Mouse (Mus musculus) ES-E14 (cell line): ENCODE results near the gene Adamts10. TPM values are rescaled to one million over a fixed set of nuclear protein-coding genes. Genes with fewer than 3 reads are reported as not detected.

Source experiments
- DNase-seq: peaks from one replicate; pipeline ENCODE4 v3.0.0-alpha.2; 2013; ENCODE audit warnings: low read depth, low spot score
- H3K27ac ChIP-seq: 2 replicates; pipeline ENCODE4 v1.5.1; 2012; ENCODE audit warnings: low read depth, mild to moderate bottlenecking, low read length, moderate library complexity, mixed read lengths; ENCODE audit not compliant: poor library complexity, insufficient read depth, severe bottlenecking
- H3K36me3 ChIP-seq: 2 replicates; pipeline ENCODE4 v1.6.1; 2012; ENCODE audit warnings: mild to moderate bottlenecking, low read length, moderate library complexity, mixed read lengths; ENCODE audit not compliant: control insufficient read depth, poor library complexity, insufficient read depth, severe bottlenecking
- H3K4me1 ChIP-seq, 2 experiments: fragments of 150-350 bp in 1 of 2; sonication (generic) in 1 of 2; 2 replicates each; pipeline ENCODE4 v1.6.1; 2012; ENCODE audit warnings: low read length in 2 of 2, mild to moderate bottlenecking in 1 of 2, mixed read lengths in 1 of 2; ENCODE audit not compliant: control insufficient read depth in 2 of 2, insufficient read depth in 2 of 2, poor library complexity in 1 of 2
- H3K4me3 ChIP-seq, 2 experiments: fragments of 150-350 bp in 1 of 2; sonication (generic) in 1 of 2; 2 replicates each; pipeline ENCODE4 v1.5.1; 2012; ENCODE audit warnings: low read length in 2 of 2, low read depth in 1 of 2, mild to moderate bottlenecking in 1 of 2, mixed read lengths in 1 of 2; ENCODE audit not compliant: insufficient read depth in 1 of 2, poor library complexity in 1 of 2, severe bottlenecking in 1 of 2
- H3K9ac ChIP-seq: 2 replicates; pipeline ENCODE4 v1.6.1; 2012; ENCODE audit warnings: low read depth, mild to moderate bottlenecking, low read length, mixed read lengths; ENCODE audit not compliant: poor library complexity, insufficient read depth, severe bottlenecking
- H3K9me3 ChIP-seq: fragments of 150-350 bp; sonication (generic); 2 replicates; pipeline ENCODE4 v1.6.1; 2012; ENCODE audit warnings: low read depth, mild to moderate bottlenecking, low read length; ENCODE audit not compliant: control insufficient read depth, insufficient read depth
- CHD2 ChIP-seq: IDR thresholded peaks from 2 replicates; pipeline ENCODE4 v1.6.1; 2014; ENCODE audit warnings: mild to moderate bottlenecking, low read depth, low read length, inconsistent platforms
- HCFC1 ChIP-seq: IDR thresholded peaks from 2 replicates; pipeline ENCODE4 v1.6.1; 2012; ENCODE audit warnings: low read length, inconsistent platforms, borderline replicate concordance; ENCODE audit not compliant: insufficient read depth
- MAFK ChIP-seq: IDR thresholded peaks from 2 replicates; pipeline ENCODE4 v1.6.1; 2014; ENCODE audit warnings: mild to moderate bottlenecking, low read depth, low read length, inconsistent platforms; ENCODE audit not compliant: insufficient read depth
- ZC3H11A ChIP-seq: IDR thresholded peaks from 2 replicates; pipeline ENCODE4 v1.6.1; 2012; ENCODE audit warnings: low read depth, mild to moderate bottlenecking, inconsistent platforms, low read length, borderline replicate concordance
- ZNF384 ChIP-seq: IDR thresholded peaks from 2 replicates; pipeline ENCODE4 v1.6.1; 2012; ENCODE audit warnings: low read depth, low read length, inconsistent platforms
- in situ Hi-C, 2 experiments: fragments of 600-800 bp; cut with MboI; formaldehyde crosslinking; loops; one replicate each; pipeline ENCODE4 v1.15.1; 2025; ENCODE audit warnings: low sequenced_read_pairs in 2 of 2, inconsistent platforms in 1 of 2; ENCODE audit not compliant: unreplicated experiment in 2 of 2
- total RNA-seq: library from RNA; depleted of rRNA; stranded (reverse); fragments of 300-350 nt; gene quantifications from 2 replicates; pipeline ENCODE4 v1.2.3, GENCODE M21; 2012; rRNA removed

The Adamts10 gene
- total RNA-seq, 1 experiment = 17.5 TPM

DNA sequence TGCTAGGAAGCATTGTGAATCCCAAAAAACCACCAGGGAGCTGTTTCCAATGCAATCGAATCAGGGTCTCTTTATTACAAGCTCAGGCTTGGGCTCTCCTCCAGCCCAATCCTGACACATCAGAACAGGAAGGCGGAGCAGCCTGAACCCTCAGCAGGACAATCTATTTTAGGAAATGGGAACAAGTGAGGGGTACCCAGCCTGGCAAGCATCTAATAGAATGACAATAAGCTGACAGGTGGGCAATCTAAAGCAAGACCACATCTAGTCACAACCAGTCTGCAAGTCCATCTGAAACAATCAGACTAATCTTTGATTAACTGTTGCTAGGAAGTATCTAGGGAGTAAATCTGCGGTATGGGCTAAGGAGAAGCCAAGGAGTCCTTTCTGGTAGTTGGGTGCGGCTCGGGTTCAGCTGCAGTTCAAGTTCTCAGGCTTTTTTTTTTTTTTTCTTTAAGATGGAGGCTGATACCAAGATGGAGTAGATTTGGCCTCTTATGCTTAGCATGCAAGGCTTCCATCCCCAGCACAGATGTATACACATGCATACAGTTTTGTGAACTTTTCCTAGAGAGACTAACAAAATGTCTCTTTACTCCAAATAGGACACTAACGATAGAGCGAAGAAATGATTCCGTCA is 76.0 kb downstream of the Adamts10 start:
- Histone ChIP-seq H3K4me1 (peaks cover 5 to 15% of the 10 kb centered on the region in 2 experiments), H3K27ac (peak overlapping the region; percentile 87), H3K4me3 (no peak overlapping the region), H3K9me3 (no peaks in the 10 kb centered on the region), H3K36me3 (no peaks in the 10 kb centered on the region), H3K9ac (0 out of 2 replicates have a peak overlapping the region, but pooled peaks have one; percentile 16)
- in situ Hi-C loops = no loop called here
- peak; percentile 86 for DNase-seq
- TF ChIP-seq MAFK (peak; percentile 49; the same call in 1 of the 2 replicates), ZC3H11A (no peak), ZNF384 (peak; percentile 98), CHD2 (peak; percentile 81), HCFC1 (no peak)

DNA sequence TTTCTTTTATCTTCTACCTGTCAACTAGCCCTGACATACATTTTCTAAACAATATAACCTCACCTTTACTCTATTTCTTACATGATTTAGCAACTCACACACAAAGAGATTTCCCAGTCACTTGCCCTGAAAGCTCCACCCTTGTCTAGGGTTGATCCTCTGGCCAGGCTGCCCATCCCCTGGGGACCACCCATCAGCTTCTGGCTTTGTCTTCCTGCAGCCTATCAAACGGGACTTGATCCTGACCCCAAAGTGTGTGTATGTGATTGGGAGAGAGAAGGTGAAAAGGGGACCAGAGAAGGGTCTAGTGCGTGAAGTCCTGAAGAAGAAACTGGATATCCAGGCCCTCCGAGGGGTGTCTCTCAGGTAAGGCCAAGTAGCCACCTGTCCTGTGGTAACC is 76.8 kb downstream of the Adamts10 start:
- peaks cover 5 to 15% of the 10 kb centered on the region in 2 experiments for H3K4me1 ChIP-seq
- DNase-seq = no peak
- TF ChIP-seq HCFC1 (no peak), MAFK (no peak), CHD2 (no peak), ZNF384 (no peak), ZC3H11A (no peak)
- H3K9me3 ChIP-seq = no peaks in the 10 kb centered on the region
- in situ Hi-C loops = no loop called here
- H3K4me3 ChIP-seq = peak overlapping the region in 1 of 2 experiments; percentile 54; a peak in 2 of 4 replicates
- H3K9ac ChIP-seq = no peak overlapping the region
- no peaks in the 10 kb centered on the region for H3K36me3 ChIP-seq
- peak overlapping the region; percentile 73 for H3K27ac ChIP-seq

DNA sequence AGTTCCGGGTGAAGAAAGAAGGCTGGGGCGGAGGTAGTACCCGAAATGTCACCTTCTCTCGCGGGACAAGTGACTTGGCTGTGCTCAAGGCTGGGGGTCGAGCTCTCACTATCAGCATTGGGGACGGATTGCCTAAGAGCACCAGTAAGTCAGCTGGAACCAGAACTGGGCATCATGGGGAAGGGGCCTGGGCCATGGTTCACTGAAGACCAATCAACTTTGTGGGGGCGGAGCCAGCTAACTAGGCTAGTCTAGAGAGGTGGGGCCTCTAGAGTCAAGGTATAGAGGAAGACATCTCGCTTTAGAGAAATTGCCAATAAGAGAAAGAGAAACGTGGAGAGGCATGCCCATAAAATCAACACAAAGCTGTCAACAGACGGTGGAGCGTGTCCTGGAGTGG is 77.9 kb downstream of the Adamts10 start:
- in situ Hi-C loops = no loop called here
- Histone ChIP-seq H3K27ac (0 out of 2 replicates have a peak overlapping the region, but pooled peaks have one; percentile 40), H3K4me1 (peaks cover 5 to 15% of the 10 kb centered on the region in 2 experiments), H3K9me3 (no peaks in the 10 kb centered on the region), H3K4me3 (peak overlapping the region; percentile 41 to 54), H3K36me3 (no peaks in the 10 kb centered on the region), H3K9ac (peak overlapping the region; percentile 21; the same call in 1 of the 2 replicates)
- TF ChIP-seq ZC3H11A = no peak
- DNase-seq = no peak

Other genes with a start within 250 kb of the Adamts10 start
- gene Zfp955b, start 234.7 kb upstream of the Adamts10 start, total RNA-seq = 21.5 and 23.0 TPM in 2 replicates
- 7.1 and 7.3 TPM in 2 replicates for gene Zfp81, start 165.3 kb upstream of the Adamts10 start, total RNA-seq
- gene Zfp101, start 129.6 kb upstream of the Adamts10 start, total RNA-seq = 10.5 and 11.9 TPM in 2 replicates
- not detected in 2 replicates for gene Actl9, start 91.3 kb upstream of the Adamts10 start, total RNA-seq
- gene Myo1f, start 31.5 kb downstream of the Adamts10 start, total RNA-seq = 11.9 and 13.8 TPM in 2 replicates
- gene Zfp414, start 104.9 kb downstream of the Adamts10 start, total RNA-seq = 13.6 and 19.8 TPM in 2 replicates
- 0.45 and 0.69 TPM in 2 replicates for gene Pram1, start 113.9 kb downstream of the Adamts10 start, total RNA-seq
- 151 and 195 TPM in 2 replicates for gene Hnrnpm, start 162.7 kb downstream of the Adamts10 start, total RNA-seq
- gene March2, start 194.5 kb downstream of the Adamts10 start, total RNA-seq = 14.3 and 17.4 TPM in 2 replicates
- gene Rab11b, start 236.3 kb downstream of the Adamts10 start, total RNA-seq = 26.0 and 34.8 TPM in 2 replicates